Mouse (Mus musculus) layer of hippocampus, adult 9-10 months (tissue): ENCODE results near the gene Nav3.

Experiments used
- DNase-seq: peaks from one replicate; pipeline ENCODE4 v3.0.0; 2022; ENCODE audit warnings: low spot score

Gene Nav3

DNA sequence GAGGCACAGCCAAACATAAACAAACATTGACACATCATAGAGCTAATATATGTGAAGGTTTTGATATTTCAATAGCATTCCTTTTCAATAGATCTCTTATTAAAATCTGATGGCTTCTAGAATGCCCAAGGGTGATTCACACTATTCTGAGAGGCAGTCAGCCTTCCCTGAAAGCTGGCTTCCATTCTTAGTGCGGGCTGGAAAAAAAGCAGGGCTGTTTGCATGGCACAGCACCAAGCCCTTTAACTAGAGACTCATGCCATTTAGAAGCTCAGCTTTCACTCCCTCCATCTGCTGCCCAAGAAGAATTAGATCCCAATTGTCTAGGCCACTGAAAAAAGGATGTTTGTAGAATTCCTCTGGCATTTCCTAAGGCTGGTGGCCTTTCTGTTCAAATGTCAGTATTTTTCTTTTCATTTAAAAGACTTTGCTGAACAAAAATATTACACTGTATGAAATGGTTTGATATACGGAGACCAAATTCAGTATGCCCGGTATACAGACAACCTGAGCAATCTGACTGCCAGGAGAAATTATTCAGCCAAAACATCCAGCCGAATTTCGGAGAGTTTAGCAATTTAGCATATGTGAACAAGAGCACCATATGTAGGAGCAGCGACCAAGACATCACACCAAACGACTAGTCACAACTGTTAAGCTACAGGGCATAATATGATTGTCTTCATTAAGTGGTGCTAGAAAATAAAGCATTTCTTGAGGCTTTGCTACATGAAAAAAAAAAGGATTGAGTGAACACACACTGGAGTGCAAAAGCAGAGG lies 263.8 kb downstream of the Nav3 start:
- DNase-seq = peak; percentile 49

DNA sequence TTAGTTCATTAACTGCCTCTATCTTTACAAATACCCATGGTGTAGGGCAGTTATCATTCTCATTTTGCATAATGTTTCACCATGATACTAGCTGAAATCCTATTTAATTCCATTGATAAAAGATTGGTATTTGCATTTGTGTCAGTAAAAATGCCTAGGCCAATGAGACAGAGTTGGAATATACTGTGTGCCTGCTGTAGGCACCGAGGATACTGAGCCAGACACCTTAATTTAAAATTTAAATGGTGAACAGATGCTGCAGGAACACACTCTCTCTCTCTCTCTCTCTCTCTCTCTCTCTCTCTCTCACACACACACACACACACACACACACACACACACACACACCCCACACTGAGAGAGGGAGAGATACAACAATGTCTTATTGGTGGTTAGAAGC lies 269.8 kb downstream of the Nav3 start:
- no peak for DNase-seq

DNA sequence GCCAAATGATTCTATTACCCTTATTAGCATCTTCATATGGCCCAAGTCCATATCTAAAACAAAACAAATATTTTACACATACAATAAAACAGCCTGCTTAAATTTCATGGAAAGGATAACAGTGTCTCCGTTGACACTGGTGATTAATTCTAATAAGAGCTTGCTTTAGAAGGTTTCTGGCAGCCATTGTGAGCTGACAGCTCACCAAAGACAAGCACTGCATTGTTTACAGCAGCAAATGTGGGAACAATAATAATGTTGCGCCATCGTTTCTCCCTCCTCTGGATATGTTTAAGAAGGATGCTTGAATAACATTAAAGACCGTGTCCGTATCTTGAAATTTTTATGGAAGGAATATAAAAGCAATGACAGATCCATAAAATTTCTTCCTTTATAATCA lies 280.1 kb downstream of the Nav3 start:
- DNase-seq = no peak

DNA sequence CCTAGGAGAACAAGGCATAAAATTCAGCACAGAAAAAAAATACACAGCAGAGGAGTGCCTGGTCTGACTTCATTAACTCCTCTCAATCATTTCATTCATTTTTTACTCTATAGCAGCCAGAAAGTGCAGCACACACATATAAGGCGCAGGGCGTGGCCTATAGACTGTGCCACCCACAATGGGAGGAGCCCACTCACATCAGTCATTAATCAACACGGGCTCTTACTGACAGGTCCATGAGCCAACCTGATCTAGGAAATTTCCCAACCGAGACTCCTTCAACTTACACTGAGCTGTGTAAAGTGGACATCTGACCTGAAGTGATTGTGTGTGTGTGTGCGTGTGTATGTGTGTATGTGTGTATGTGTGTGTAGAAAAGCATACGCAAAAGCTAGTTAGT lies 286.6 kb downstream of the Nav3 start:
- DNase-seq = no peak

DNA sequence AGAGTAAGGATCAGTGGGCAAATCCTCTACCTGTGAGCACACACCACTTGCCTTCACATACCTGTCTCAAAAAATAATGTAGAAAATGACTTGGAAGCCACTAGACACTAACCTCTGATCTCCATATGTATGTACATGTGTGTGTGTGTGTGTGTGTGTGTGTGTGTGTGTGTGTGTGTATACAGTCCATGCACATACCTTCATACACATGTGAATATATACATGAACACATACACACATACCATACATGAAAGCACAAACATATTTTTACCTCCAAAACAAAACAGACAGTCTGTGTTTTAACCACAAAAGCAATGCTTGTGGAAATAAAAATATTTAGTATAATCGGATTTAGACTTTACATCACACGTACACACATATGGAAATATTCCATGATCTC lies 287.1 kb downstream of the Nav3 start:
- DNase-seq = no peak

DNA sequence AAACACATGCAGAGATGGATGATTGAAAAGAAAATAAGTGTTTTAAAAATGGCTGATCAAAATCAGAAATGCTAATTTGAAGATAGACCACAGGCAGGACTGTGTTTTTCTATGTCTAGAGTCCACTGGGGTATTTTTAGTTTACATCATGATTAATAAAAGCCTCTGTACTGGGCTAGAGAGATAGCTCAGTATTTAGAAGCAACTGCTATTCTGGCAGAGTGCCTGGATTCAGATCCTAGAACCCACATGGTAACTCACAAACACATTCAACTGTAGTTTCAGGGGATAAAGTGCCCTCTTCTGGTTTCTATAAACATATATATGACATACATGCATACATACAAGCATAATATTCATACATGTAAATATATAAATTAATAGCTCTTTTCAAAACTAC lies 293.4 kb downstream of the Nav3 start:
- no peak for DNase-seq

DNA sequence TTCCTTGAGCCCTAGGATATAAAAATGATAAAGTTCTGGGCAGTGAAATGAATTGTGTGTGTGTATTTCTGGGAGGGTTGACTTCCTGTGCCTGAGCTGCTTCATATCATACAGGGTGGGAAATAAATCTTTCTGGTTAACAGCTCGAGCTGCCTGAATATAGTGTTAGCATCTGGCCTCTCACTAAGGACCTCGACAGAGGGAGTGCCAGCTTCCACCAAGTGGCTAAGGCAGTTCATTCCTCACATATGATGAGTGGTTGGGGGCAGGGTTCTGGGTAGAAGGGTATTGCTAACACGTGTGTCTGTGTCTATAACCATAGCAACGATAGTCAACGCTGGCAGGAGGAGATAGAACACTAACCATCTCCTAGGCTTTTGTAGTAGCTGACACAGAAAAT lies 295.1 kb downstream of the Nav3 start:
- no peak for DNase-seq

DNA sequence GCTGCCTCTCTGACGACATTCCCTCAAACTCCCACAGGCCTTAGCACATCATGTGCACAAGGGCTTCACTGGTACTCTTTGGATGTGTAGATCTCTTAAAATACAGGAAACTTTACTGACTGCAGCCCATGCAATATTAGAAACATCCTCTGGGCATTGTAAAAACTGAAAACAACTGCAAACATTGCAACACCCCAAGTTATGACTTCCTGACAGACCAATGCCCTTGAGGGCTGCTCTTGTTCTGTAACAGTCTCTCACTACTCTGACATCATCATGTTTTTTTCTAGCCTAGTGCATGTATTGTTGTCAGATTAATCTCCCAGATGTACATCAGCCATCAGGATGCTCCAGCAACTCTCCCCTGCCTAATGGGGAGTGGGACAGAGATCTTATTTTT lies 296.5 kb downstream of the Nav3 start:
- no peak for DNase-seq

DNA sequence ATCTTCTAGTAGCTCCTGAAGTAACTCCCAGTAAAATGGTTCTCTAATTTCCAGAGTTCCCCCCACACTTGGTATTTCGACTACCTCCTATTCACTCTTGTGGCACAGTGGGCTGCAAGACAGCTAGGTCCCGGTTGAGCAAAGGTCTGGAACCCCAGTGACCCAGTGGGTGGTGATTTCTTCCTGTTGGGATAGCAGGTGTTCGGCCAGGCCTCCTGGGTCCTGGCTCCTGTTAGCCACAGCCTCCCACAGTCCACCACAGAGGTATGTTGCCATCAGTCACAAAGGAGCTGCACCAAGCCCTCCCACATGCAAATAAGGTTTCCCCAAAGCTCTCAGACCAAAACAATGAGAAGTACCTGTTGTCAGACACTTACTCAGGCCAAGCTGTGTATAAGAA lies 297.9 kb downstream of the Nav3 start:
- no peak for DNase-seq

DNA sequence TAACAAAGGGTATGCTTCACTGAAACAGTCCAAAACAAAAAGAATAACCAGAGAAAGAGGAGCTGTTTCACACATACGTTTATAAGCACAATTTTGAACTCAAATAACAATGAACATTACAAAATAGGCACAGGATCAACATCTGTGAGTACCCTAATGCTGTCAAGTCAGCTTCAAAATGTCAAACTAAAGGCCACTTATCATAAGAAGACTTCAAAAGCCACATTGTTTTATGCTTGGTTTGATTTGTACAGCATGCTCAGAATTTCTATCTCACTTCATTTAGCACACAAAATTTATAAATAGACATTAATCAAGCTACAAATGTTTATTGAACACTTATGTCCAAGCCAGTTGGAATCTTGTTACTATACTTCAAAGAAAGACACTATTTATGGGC lies 299.6 kb downstream of the Nav3 start:
- no peak for DNase-seq

DNA sequence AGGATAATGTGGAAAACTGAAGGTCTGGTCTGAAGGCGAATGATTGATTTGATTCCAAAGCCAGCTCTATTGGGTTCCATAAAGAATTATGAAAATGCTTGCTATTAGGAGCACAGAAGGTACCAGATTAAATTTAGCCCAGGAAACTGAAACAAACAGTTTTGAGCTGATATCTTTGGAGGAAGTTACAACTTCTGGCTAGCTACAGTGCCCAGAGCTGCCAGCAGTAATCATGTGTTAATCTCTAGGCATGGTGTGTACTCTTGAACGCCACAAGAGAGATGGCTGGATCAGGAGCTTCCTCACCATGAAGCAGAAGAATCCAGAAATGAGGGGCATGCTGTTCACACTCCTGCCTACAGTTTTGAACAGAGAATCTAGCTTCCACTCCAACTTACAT lies 300.5 kb downstream of the Nav3 start:
- peak; percentile 32 for DNase-seq

DNA sequence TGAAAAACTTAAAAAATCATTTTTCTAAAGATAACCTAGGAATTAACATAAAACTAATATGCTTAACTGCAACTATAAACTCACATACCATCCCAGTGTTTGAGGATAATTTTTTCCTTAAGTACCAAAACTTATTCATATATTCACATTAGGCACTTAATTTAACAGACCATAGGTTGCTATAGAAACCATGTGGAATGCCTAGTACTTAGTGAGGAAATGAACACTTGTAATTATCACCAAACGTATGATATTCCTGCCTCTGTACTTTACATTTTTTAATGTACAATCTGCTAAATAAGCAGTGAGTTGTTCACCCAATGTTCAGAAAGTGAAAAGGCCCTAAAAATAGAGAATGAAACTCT lies 301.1 kb downstream of the Nav3 start:
- no peak for DNase-seq

DNA sequence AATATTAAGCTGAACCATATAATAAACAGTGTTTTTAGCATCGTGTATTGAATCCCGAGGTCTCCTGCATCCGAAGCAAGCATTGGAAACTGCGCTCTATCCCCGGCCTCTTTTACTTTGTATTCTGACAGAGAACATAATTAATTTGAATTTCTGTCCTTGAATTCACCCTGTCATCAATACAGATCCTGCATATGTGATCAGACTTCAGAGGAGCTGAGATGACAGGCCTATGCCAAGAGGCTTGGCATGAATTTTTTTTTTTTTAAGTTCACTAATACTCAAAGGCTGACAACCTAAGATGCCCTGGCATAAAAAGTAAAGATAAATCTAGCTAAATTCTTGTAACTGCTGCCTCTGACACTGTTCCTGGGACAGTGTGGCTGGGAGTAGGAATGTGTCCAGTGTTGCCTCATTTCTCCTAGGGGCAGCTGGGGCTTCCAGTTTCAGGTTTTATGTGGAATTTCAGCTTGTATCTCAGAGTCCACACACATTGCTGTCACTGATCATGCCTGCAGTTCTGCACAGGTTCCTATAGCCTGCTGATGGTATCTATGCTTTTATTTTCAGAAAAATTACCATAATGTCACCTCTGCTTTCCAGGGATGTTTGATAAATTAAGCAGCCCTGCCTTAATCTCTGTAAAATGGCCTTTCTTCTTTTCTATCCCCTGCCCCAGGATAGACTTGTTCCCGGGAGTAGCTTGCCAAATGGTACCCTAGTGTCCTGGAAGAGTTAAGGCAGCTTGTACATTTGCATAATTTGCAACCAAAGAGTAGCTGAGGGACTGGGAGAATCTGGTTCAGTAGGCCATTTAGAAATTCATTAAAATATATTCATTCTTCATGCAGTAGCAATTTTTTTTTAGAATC lies 301.8 kb downstream of the Nav3 start:
- DNase-seq = no peak

DNA sequence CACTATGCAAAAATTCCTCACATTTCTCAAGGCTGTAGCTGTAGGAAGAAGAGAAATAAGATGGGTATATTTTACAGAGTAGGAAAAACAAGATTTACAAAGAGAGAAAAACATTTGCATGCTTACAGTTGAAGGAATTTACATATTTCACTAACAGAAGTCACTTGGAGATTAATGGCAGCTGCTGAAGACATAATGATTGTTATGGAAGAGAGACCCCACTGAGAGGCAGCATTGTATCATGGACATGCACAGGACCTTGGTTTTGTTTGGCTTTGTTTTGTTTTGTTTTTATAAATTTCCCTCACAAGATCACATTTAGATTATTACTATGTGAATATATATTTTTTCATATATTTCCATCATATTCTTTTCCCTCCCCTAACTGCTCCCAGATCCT lies 335.4 kb downstream of the Nav3 start:
- DNase-seq = no peak

DNA sequence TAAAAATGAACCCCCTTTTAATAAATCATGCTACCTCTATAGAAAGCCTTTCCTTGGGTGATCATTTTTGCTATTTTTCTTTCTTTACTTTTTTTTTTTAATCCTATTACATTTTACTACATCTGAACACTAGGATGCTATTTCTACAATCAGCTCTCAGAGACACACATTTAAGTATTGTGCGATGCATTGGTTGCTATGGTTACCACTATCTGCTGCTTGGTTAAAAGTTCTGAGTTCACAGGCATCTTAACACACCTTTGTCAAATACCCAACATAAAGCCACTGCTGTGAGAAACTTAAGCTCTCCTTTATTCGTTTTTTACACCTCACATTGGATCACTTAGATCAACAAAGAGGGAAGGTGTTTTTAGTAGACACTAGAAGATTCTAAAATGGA lies 338.7 kb downstream of the Nav3 start:
- no peak for DNase-seq

DNA sequence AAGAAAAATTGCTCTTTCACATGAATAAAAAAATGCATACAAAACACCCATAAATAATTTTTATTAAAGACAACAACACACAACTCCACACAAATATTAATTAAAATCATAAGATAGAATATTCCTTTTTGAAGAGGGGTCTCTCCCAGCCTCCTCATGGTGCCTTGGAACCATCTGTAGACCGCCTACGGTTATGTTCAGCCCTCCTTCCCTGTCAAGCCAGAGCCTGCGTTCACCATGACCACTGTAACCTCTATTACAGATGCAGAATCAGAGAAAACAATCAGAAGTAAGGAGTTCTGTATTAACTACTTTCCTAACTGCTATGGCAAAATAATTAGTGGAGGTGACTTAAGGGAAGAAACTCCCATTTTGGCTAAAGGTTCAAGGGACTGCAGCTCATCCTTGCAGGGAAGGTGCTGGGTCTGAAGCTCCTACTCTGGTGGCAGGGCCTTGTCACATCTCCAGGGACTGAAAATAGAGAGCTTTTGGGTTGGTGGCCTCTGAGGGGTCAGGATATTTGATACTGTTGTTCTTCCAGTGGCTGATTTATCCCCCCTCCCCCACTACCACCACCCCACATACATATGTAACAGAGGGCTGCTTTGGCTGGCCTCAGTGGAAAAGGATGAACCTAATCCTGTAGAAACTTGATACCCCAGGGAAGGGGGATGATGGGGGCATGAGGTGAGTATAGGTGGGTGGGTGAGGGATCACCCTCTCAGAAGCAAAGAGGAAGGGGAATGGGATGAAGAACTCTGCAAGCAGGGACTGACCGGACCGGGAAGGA lies 343.1 kb downstream of the Nav3 start:
- no peak for DNase-seq

DNA sequence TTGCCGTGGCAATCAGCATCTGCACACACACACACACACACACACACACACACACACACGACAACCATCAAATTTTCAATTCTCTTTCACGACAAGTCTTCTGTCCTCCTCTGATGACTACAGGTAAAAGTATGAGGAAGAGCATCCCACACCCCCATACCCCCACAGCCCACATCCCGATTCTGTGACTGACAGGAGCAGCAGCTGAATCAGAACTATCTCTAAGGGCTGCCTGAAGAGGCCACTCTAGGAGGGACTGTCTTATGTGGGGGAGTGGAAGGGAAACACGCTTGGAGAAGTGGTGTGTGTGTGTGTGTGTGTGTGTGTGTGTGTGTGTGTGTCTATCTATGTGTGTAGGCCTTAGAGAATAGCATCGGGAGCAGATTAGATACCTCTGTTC lies 352.7 kb downstream of the Nav3 start:
- no peak for DNase-seq

DNA sequence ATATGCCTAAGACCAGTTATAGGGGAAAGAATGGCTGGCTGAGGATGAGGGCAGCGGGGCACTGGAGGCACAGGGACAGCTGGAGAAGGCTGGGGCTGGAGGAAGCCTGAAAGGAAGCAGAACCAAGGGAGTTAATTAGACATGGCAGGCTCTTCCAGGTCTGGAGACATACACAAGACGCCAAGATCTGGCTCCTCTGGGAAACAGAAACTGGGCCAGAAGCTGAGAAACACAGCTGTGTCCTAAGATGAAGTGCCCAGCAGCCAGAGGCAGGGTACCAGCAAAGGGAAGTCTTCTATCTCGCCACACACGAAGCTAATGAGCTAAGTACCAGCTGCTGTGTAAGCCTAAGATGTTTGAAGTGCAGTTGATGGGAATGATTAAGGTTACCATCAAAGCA lies 353.8 kb downstream of the Nav3 start:
- no peak for DNase-seq

DNA sequence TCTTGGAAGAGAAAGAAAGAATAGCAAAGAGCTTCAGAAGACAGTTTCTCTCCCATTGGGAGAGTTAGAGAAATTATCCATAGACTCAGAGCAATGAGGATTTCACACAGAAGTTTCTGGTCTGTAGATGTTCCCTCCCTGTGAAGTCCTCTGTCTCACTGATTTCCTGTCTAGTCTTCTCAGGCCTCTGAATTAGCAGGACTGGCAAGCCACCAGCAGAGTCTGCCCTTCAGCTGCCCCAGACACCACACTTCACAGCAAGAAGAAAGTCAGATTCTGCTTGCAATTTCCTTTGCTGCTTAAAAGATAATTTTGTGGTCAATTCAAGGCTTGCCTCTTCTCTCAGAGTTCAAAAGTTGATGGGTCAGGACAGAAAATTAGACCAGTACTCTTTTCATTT lies 361.6 kb downstream of the Nav3 start:
- DNase-seq = no peak

DNA sequence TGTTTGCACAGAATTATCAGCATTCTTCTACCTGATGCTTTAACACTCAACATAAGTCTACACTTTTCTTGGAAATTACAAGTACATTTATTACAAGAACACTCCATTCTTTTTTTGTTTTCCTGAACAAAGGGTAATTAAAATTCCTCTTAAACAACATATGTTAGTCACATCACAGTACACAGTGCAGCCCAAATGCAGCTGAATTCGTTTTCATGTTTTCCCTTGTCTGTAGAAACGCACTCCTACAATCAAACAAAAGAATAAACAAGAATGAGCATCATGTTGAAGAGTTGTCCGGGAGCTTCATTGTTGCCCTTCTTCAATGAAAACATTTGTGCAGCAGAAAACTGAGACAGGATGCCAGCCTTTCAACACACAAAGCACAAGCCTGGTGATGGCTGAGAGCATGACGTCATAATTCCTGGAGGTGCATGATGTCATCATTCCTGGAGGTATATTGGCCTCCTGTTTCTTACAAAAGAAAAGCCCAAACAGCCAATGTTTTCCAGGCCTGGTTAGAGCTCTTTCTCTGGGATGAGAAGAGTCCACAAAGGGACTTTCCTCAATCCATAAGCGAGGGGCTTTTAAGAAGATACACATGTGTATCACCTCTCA lies 367.5 kb downstream of the Nav3 start:
- no peak for DNase-seq

DNA sequence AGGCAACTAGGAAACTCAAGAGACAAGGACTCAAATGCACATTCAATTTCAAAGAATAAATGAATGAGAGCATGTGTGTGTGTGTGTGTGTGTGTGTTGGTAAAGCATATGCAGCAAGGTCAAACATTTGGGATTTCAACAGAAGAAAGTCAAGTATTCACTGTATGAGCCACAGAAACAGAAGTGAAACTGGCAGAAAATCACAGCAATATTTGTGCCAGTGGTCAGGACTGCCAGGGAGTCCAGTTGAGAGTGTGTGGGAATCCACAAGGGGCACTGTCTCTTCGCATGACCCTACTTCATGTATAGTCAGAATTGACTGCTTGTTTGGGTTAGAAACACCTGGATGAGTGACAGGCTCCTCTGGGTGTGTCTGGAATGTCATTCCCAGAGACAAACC lies 370.1 kb downstream of the Nav3 start:
- DNase-seq = no peak

DNA sequence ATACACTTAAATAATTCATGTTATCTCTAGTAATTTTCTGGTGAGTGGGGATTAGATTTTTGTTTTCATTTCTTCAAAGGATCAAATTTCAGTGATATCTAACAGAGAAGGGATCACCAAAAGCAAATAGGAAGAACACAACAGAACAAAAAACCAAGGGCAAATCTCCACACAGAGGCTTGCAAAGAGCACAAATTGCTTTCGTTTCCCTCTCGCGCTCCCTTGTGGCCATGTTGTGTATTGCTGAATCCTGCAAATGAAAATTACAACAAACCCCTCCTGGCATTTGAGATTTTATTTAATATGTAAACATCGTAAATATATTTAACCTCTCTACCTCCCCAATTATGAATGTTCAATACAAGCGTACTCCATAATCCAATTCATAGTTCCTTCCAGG lies 370.8 kb downstream of the Nav3 start:
- DNase-seq = peak; percentile 67
